Mouse (Mus musculus): ENCODE data around the gene Nes.

The Nes gene

GRCm38 (mm10) chr3:87970939-87971488, at the start of gene Nes:
Gene Nes (plus strand): TSS chr3:87971078.
- DNase-seq, result peak; percentile 40

GRCm38 (mm10) chr3:87924996-87925395, 45.9 kb upstream of the Nes start:
- DNase-seq, result no peak

GRCm38 (mm10) chr3:87927452-87927851, 43.4 kb upstream of the Nes start:
- no peak for DNase-seq

GRCm38 (mm10) chr3:87929341-87930077, 41.4 kb upstream of the Nes start:
- DNase-seq, result no peak

- DNase-seq, result peak; percentile 97
These were observed 40.6 kb upstream of the Nes start, which contains the start of the genes Isg20l2 and Rrnad1 for GRCm38 (mm10) chr3:87930078-87930795. Gene Isg20l2 (plus strand): TSS chr3:87930314. Gene Rrnad1 (minus strand): TSS chr3:87930717.

GRCm38 (mm10) chr3:87934026-87934425, 36.9 kb upstream of the Nes start:
- DNase-seq, result no peak

GRCm38 (mm10) chr3:87934501-87934900, 36.4 kb upstream of the Nes start:
- DNase-seq, result no peak

GRCm38 (mm10) chr3:87935201-87935600, 35.7 kb upstream of the Nes start:
- no peak for DNase-seq

GRCm38 (mm10) chr3:87935776-87936175, 35.1 kb upstream of the Nes start:
- peak; percentile 92 for DNase-seq

- no peak for DNase-seq
These were observed 30.3 kb upstream of the Nes start for GRCm38 (mm10) chr3:87940611-87941010.

- DNase-seq, result no peak
These were observed 28.4 kb upstream of the Nes start for GRCm38 (mm10) chr3:87942471-87942870.

- no peak for DNase-seq
These were observed 27.3 kb upstream of the Nes start for GRCm38 (mm10) chr3:87943586-87943985.

- DNase-seq, result no peak
These were observed 25.9 kb upstream of the Nes start for GRCm38 (mm10) chr3:87944838-87945600.

- no peak for DNase-seq
These were observed 24.9 kb upstream of the Nes start for GRCm38 (mm10) chr3:87945781-87946540.

- DNase-seq, result no peak
These were observed 24.4 kb upstream of the Nes start for GRCm38 (mm10) chr3:87946541-87946860.

GRCm38 (mm10) chr3:87947056-87947810, 23.6 kb upstream of the Nes start:
- DNase-seq, result no peak

GRCm38 (mm10) chr3:87947811-87948199, 23.1 kb upstream of the Nes start:
- DNase-seq, result no peak

- DNase-seq, result no peak
These were observed 22.3 kb upstream of the Nes start, which contains the start of gene Crabp2 for GRCm38 (mm10) chr3:87948378-87949265. Gene Crabp2 (plus strand): TSS chr3:87948666.

- no peak for DNase-seq
These were observed 21.5 kb upstream of the Nes start for GRCm38 (mm10) chr3:87949266-87949954.

GRCm38 (mm10) chr3:87949955-87950515, 20.8 kb upstream of the Nes start:
- DNase-seq, result no peak
